Mouse (Mus musculus): ENCODE measurements around the gene Nsa2. TPM values are rescaled to one million over a fixed set of nuclear protein-coding genes. Genes with fewer than 3 reads are reported as not detected.

The Nsa2 gene
- total RNA-seq, 2 experiments from 2014 or later, result 101 to 105 TPM

GRCm38 (mm10) chr13:97088183-97088582 is 49.6 kb downstream of the Nsa2 start:
- DNase-seq (ENCODE audit: low spot score in 2 of 2), result no peak

GRCm38 (mm10) chr13:97087421-97087820 is 50.3 kb downstream of the Nsa2 start:
- no peak for DNase-seq (ENCODE audit: low spot score in 2 of 2)

- no peak for DNase-seq (ENCODE audit: low spot score in 2 of 2)
Measured at GRCm38 (mm10) chr13:97086316-97086715, 51.4 kb downstream of the Nsa2 start.

- DNase-seq (ENCODE audit: low spot score in 2 of 2), result no peak
Measured at GRCm38 (mm10) chr13:97082432-97082831, 55.3 kb downstream of the Nsa2 start.

- no peak for DNase-seq (ENCODE audit: low spot score in 2 of 2)
Measured at GRCm38 (mm10) chr13:97080615-97081014, 57.1 kb downstream of the Nsa2 start.

- no peak for DNase-seq (ENCODE audit: low spot score in 2 of 2)
Measured at GRCm38 (mm10) chr13:97080201-97080600, 57.5 kb downstream of the Nsa2 start.

Other genes starting within 250 kb of the Nsa2 start
- gene Gcnt4, start 213.2 kb downstream of the Nsa2 start, total RNA-seq (2021), result under 1 TPM; 0.29 to 0.36 TPM
- gene 1700029F12Rik, start 103.6 kb downstream of the Nsa2 start, total RNA-seq (2021), result not detected
- not detected for gene Fam169a, start 70.7 kb downstream of the Nsa2 start, total RNA-seq (2021)
- 10 to 100 TPM in 1 of 2 experiments, under 1 TPM in 1; 0.29 to 31.2 TPM for gene Gm6169, start 38.7 kb downstream of the Nsa2 start, total RNA-seq (2021)
- gene Gfm2, start within 50 bp of the Nsa2 start, total RNA-seq (2021), result 10 to 100 TPM; 27.4 to 30.0 TPM
- 10 to 100 TPM; 26.7 to 27.8 TPM for gene Hexb, start 60.4 kb upstream of the Nsa2 start, total RNA-seq (2021)
- gene Enc1, start 103.2 kb upstream of the Nsa2 start, total RNA-seq (2021), result 10 to 100 TPM; 11.0 to 12.9 TPM

All from gastrocnemius, postnatal 4 days (tissue).